Mouse (Mus musculus) CH12.LX (cell line): Measurements from ENCODE around the gene Tdrd7.

ENCODE experiments used
- BHLHE40 ChIP-seq: IDR thresholded peaks from 2 replicates; pipeline ENCODE4 v1.6.1; 2011; ENCODE audit warnings: mild to moderate bottlenecking, low read depth, low read length, improper control_type of control experiment
- CTCF ChIP-seq, 2 experiments: IDR thresholded peaks in 1 of 2; conservative IDR thresholded peaks in 1 of 2; 2 replicates each; pipeline ENCODE4 v1.5.1; 2011 to 2012; ENCODE audit warnings: low read depth in 2 of 2, low read length in 2 of 2, improper control_type of control experiment in 1 of 2, inconsistent platforms in 1 of 2, mild to moderate bottlenecking in 1 of 2, moderate library complexity in 1 of 2
- EP300 ChIP-seq: IDR thresholded peaks from 2 replicates; pipeline ENCODE4 v1.6.1; 2011; ENCODE audit warnings: low read length, improper control_type of control experiment
- HCFC1 ChIP-seq: IDR thresholded peaks from 2 replicates; pipeline ENCODE4 v1.6.1; 2012; ENCODE audit warnings: low read depth, mild to moderate bottlenecking, inconsistent platforms, low read length, improper control_type of control experiment
- MAFK ChIP-seq: IDR thresholded peaks from 2 replicates; pipeline ENCODE4 v1.6.1; 2011; ENCODE audit warnings: low read length, improper control_type of control experiment; ENCODE audit not compliant: insufficient replicate concordance
- USF1 ChIP-seq: IDR thresholded peaks from 2 replicates; pipeline ENCODE4 v1.6.1; 2014; ENCODE audit warnings: low read depth, mild to moderate bottlenecking, inconsistent platforms, low read length, improper control_type of control experiment

GRCm38 (mm10) chr4:46028781-46029180 is 63.6 kb downstream of the Tdrd7 start:
- TF ChIP-seq HCFC1: no peak
- no peak for TF ChIP-seq CTCF (conservative IDR thresholded peaks at IDR 0.05 in 1 of 2, IDR thresholded peaks at IDR 0.05 in 1 of 2; ENCODE audit: low read depth in 2 of 2, low read length in 2 of 2)
- no peak for TF ChIP-seq BHLHE40
- no peak for TF ChIP-seq USF1
- TF ChIP-seq MAFK: no peak
- TF ChIP-seq EP300: no peak
